Mouse (Mus musculus) fat pad, adult 2 months (tissue): ENCODE measurements around the gene Cdhr1.
"Not testable (repeated sequence)": the region's sequence is repeated elsewhere in the genome, so short reads cannot be mapped to it uniquely, and the experiment has no call there.

Experiments used
- DNase-seq: peaks from one replicate; pipeline ENCODE4 v3.0.0-alpha.2; 2011; ENCODE audit warnings: low read depth, low spot score; ENCODE audit errors: extremely low read depth

The Cdhr1 gene

GRCm38 (mm10) chr14:37097956-37098530 is at the start of gene Cdhr1:
Cdhr1 (minus strand) TSS chr14:37098347.
- DNase-seq, result no peak

DNA sequence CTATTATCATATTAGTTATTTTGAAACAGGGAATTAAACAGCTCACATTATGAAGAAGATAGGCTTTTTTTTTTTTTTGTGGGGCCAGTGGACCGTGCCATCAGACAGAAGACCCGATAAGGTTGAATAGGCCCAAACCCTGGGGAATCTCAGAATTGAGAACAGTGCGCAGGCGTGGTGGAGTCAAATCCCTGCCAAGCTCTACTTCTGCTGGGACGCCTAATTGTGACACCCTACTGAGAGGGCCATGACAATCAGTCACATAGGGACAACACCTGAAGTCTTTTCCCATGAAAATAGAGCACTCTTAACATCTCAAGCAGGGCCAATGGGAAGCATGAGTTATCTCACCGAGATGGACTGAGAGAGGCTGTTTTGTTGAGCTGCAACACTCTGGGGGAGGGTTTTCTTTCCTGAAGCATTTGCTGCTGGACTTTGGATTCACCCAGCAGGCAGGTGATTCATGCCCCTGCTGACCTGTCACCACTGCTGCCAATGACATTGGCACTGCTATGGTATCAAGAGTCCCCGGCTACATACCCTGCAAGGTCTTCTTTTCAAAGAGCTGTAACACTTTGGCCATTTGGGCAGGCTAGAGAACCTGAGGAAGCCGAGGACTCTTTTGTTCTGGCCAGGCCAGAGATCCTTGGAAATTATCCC is 41.0 kb upstream of the Cdhr1 start:
- no peak for DNase-seq

GRCm38 (mm10) chr14:37137596-37137995 is 39.4 kb upstream of the Cdhr1 start:
- DNase-seq, result not testable (repeated sequence)

GRCm38 (mm10) chr14:37136110-37136509 is 38.0 kb upstream of the Cdhr1 start:
- DNase-seq, result no peak

DNA sequence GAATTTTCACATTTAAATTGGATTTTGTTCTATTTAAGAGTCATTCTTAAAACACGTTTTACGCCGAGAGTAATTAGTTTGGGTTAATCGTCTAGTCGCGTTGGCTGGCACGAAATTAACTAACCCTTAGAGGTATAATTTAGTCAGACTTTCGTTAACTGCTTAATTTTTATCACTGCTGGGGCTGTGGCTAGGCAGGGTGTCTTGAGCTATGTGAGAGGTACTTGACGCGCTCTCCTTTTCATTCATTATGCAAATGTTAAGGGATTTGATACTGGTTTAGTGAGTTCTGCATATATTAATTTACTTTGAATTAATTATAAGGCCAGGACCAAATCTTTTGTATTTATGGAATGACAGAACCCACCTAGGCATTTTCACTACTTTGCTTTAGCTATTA is 37.5 kb upstream of the Cdhr1 start:
- DNase-seq, result no peak

DNA sequence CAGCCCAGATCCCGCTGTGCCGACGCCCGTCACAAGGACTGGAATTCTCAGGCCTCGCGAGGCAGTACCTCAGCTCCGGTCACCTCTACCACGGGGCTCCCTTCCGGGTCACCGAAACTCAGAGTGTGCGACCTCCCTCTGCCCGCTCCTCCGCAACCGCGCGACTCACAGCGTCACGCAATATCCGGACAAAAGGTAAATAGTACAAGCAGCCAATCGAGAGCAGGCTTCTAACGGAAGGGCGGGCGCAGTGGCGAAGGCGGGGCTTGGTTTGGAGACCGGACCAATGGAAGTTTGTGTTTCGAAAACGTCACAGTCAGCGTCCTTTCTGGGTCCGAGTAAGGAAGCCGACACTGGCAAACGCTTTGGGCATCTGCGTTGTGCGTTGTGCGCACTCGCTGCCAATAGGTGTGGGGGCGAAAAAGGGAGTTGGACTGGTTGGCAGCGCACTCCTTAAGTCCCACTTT is 37.0 kb upstream of the Cdhr1 start, which contains the start of gene Ghitm:
Ghitm (minus strand) TSS at position 146 of the 467 bp plus-strand sequence.
- DNase-seq, result peak; percentile 88

DNA sequence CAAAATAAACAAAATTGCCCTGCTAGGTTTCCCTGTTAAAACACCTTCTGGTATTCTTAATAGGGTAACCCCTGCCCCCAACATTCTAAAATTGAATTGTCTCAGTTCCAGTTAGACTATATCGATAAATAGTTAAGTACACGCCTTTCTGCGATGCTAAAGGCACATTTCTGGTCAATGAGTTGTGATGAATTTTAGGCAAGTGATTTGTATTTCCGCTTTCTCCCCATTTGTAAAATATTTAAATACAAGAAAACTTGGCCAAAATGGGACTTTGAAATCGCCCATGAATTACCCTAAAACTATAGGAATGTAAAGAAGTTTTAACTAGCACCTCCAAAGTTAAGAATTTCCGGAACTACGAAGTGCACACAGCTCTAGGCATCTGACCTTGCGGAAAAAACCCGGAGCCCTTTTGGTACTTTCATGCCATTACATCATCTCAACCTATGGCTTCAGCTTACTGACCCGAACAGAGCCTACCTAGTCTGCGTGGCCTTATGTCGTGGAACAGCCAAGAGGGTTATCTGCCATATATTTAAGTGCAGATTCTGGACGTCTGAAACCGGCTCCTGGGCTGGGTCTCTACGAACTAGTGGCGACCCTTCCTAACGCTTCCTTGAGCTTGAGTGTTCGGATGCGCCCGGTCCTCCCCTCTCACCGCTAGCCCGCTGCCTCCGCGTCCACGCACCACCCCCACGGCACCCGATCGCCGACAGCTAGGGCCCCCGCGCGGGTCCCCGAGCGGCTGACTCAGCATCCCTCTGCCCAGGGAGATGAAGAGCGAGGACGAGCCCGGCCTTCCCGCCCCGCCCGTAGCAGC is 36.4 kb upstream of the Cdhr1 start:
- no peak for DNase-seq

DNA sequence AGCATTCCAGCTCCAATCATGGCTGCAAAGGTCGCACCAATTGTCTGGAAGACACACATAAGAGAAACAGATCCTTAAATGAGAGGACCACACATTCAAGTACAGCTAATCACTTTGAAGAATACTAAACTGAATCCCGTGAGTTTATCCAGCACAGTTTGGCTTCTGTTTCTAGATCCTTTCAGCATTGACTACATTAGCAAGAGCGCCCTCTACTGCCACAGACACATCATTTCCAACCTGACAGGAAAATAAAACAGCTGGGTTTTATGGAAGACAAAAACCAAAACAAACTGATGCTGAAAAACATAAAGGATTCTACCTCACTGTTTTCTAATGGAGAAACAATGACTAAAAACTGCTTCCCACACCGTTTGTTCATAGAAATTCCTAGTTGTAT is 29.5 kb upstream of the Cdhr1 start:
- DNase-seq, result no peak

DNA sequence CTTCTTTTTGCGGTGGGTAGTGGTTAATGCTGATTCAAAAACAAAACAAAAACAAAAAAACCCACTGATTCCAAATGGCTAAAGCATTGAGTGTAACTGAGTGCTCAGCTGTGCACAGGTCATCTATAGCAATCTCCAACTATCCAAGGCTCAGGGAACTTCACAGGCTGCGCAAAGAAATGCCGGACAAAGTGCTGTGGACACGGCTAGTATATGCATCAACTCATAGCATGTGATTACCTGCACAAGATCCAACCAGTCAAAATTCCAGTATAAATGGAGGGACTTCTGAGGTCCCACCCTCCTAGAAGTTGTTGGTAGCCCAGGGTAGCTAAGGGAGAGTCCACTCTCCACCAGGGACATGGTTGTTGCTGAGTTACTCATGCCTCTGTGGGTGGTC is 21.1 kb upstream of the Cdhr1 start:
- no peak for DNase-seq

- no peak for DNase-seq
Measured at GRCm38 (mm10) chr14:37113922-37114321, 15.8 kb upstream of the Cdhr1 start, which contains the start of gene 2610528A11Rik. 2610528A11Rik (minus strand) TSS chr14:37114022.

GRCm38 (mm10) chr14:37112931-37113330 is 14.8 kb upstream of the Cdhr1 start:
- DNase-seq, result no peak

GRCm38 (mm10) chr14:37111371-37111770 is 13.2 kb upstream of the Cdhr1 start:
- DNase-seq, result no peak

DNA sequence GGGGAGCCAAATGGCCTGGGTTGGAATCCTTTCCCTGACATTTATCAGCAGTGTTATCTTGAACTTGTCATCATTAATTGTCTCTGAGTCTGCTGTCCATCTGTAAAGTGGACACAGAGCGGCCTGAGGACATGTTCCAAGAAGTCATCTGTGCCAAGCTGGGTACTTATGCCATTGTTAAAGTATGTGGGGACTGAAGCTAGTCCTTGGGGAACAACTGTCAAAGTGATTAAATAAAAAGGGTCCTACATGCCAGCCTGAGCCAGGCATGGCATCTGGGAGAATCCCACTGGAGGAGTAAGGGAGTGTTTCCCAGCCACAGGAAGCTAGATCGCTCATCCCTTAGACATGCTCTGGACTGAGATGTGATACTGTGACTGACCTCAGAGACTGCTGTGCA is 12.3 kb upstream of the Cdhr1 start:
- no peak for DNase-seq

DNA sequence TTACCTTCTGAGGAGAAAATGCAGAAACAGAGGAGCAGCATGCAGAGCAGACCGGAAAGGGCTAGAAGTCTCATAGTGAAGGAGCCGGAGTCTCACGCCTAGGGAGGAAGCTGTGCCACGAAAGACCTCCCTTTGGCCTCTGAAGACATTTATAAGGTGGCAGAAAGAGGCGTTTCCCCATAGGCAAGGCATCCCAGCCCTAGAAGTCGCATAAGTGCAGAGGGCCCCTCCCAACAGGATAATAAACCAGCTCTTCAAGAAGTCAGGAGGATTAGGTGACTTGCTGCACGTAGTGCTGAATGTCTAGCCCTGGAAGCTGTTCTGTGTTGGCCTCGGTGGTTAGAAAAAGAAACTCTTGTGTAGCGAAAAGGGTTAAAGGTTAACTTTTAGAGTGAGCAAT is 11.8 kb upstream of the Cdhr1 start:
- no peak for DNase-seq

- no peak for DNase-seq
Measured at GRCm38 (mm10) chr14:37109460-37109859, 11.3 kb upstream of the Cdhr1 start.

- DNase-seq, result no peak
Measured at GRCm38 (mm10) chr14:37105846-37106245, 7.7 kb upstream of the Cdhr1 start.

DNA sequence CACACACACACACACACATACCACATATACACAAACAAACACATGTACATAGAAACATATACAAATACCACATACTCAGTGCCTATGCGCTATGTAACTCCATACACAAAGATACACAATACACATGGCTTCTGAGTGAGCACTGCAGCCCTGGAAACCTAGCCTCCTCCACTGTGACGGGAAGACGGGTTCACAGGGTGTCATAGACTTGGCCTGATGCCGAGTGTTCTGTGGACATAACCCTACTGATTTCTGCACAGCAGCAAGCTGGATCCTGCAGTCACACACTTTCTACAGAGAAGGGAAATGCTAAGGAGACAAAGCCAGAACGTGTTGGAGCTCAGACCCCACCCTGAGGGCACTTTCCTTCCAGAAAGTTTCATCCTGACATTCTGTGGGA is 6.6 kb upstream of the Cdhr1 start:
- peak; percentile 31 for DNase-seq

- no peak for DNase-seq
Measured at GRCm38 (mm10) chr14:37102484-37102883, 4.3 kb upstream of the Cdhr1 start.

- no peak for DNase-seq
Measured at GRCm38 (mm10) chr14:37101531-37101930, 3.4 kb upstream of the Cdhr1 start.

GRCm38 (mm10) chr14:37095556-37095955 is 2.6 kb downstream of the Cdhr1 start:
- no peak for DNase-seq

DNA sequence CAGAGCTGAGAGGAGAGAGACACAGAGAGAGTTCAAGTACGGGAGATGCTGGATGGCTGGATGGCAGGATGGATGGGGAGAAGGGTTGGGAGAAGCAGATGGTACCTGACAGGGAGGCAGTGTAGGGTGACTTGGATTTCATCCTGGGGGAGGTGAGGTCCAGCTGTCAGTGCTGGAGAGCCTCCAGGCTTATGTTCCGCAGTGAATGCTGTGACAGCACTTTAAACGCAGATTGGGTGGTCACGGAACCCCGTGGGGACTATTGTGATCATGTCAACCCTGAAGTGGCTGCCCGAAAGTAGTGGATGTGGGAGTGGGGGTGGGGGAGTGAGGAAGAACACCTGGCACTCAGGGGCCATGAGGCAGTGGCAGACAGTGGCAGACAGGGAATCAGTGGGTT is 3.7 kb downstream of the Cdhr1 start:
- DNase-seq, result no peak

DNA sequence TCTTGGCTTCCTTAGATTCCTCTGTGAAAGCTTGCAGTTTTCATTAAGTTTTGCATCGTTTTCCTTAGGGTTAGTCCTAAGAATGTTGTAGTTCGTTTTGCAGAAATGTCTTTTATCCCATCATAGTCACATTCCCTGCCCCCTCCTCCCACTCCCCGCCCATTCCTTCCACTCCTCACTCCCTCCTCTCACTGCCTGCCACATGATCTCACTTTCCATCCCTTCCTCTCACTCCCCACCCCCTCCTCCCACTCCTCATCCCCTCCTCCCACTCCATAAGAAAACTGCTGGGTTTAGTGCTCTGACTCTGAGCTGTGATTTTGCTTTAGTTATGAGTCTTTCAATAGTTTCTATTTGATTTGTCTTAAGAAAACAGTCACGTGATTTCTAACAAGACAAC is 14.4 kb downstream of the Cdhr1 start:
- DNase-seq, result no peak
